Mouse (Mus musculus) embryonic facial prominence, embryonic 14.5 days (tissue): ENCODE data around the gene Pnma3. TPM values are rescaled to one million over a fixed set of nuclear protein-coding genes. Genes with fewer than 3 reads are reported as not detected.

Experiments used
- ATAC-seq: fragments of 200-750 bp; cut with Nextera tagmentation; 2 replicates; pipeline ENCODE4 v1.8.0; 2017; ENCODE audit warnings: low read depth, moderate number of reproducible peaks, moderate TSS enrichment
- DNase-seq: peaks from one replicate; pipeline ENCODE4 v3.0.0-alpha.2; 2015; ENCODE audit warnings: low spot score
- H3K27ac ChIP-seq: fragments of 300-500 bp; sonication (generic); replicated peaks from 2 replicates; pipeline ENCODE4 v1.5.1; 2014; ENCODE audit warnings: low read depth, mild to moderate bottlenecking, low read length, moderate library complexity
- H3K27me3 ChIP-seq: fragments of 300-500 bp; sonication (generic); replicated peaks from 2 replicates; pipeline ENCODE4 v1.6.1; 2014; ENCODE audit warnings: low read length; ENCODE audit not compliant: control insufficient read depth, insufficient read depth
- H3K36me3 ChIP-seq: fragments of 300-500 bp; sonication (generic); 2 replicates; pipeline ENCODE4 v1.6.1; 2014; ENCODE audit warnings: low read length, mixed read lengths; ENCODE audit not compliant: control insufficient read depth, insufficient read depth
- H3K4me1 ChIP-seq: fragments of 300-500 bp; sonication (generic); 2 replicates; pipeline ENCODE4 v1.6.1; 2014; ENCODE audit warnings: antibody characterized with exemption, low read length; ENCODE audit not compliant: control insufficient read depth, insufficient read depth
- H3K4me2 ChIP-seq: fragments of 300-500 bp; sonication (generic); 2 replicates; pipeline ENCODE4 v1.6.1; 2014; ENCODE audit warnings: low read depth, mild to moderate bottlenecking, low read length, moderate library complexity, mixed read lengths
- H3K4me3 ChIP-seq: fragments of 300-500 bp; sonication (generic); 2 replicates; pipeline ENCODE4 v1.5.1; 2014; ENCODE audit warnings: low read depth, mild to moderate bottlenecking, low read length
- H3K9ac ChIP-seq: fragments of 300-500 bp; sonication (generic); 2 replicates; pipeline ENCODE4 v1.6.1; 2014; ENCODE audit warnings: low read depth, mild to moderate bottlenecking, low read length, moderate library complexity, mixed read lengths
- H3K9me3 ChIP-seq: fragments of 300-500 bp; sonication (generic); 2 replicates; pipeline ENCODE4 v1.6.1; 2016; ENCODE audit warnings: low read length; ENCODE audit not compliant: control insufficient read depth
- WGBS: fragments of 180-500 bp; shearing (Covaris S2); extraction: QIAGEN DNeasy Blood & Tissue Kit; methylation state at CpG from one replicate; pipeline ENCODE4 v1.1.7; 2014; 5-methylcytosine and 5-hydroxymethylcytosine counted together
- polyA plus RNA-seq: library from polyadenylated mRNA; unstranded; fragments of >200 nt; fragmentation: Nextera tagmentation; extraction: Ambion mirVana; gene quantifications from 2 replicates; pipeline ENCODE4 v1.2.1, GENCODE M21; 2014

The Pnma3 gene
- polyA plus RNA-seq, result 0.11 and 0.12 TPM in 2 replicates

DNA sequence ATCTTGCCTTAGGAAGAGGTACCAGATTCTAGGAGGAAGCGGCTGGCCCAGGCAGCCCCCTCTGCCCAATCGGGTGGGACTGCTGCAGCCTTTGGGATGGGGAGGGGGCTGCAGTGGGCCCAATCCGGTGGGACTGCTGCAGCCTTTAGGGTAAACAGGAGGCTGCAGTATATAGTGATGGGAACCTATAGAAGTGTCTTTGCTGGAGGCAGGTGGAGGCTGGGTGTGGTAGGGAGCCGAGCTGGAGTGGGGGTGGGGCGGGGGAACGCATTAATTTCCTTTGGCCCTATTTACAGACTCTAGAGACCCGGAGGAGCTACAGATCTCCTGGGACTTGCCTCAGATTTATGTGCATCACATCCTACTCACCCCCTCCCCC is at the start of gene Pnma3:
Gene Pnma3, plus strand, starts transcription at position 373 of the 379 bp plus-strand sequence.
- 24% methylated on average over 6 of the region's 7 CpGs for WGBS
- ATAC-seq, result 0 out of 2 replicates have a peak, but pooled peaks have one; percentile 30

GRCm38 (mm10) chrX:73037003-73037402 is 27.6 kb upstream of the Pnma3 start, which contains the start of gene Pnma5:
Gene Pnma5 (minus strand): TSS chrX:73037103.
- Histone ChIP-seq H3K4me3 (no peak within 1 kb of the TSS), H3K9me3 (no peaks in the 10 kb centered on the region), H3K27ac (no peak within 1 kb of the TSS), H3K4me2 (no peak within 1 kb of the TSS), H3K9ac (no peak within 1 kb of the TSS), H3K36me3 (no peaks in the 10 kb centered on the region), H3K4me1 (no peaks in the 10 kb centered on the region), H3K27me3 (no peaks in the 10 kb centered on the region)
- DNase-seq (no peak), ATAC-seq (no peak)
- WGBS, result 86% methylated on average over 1 of the region's 1 CpGs

More for the DNA sequence above, at the start of gene Pnma3:
- peak within 1 kb of the TSS; percentile 51 for H3K4me2 ChIP-seq
- peak within 1 kb of the TSS; percentile 45; the same call in 1 of the 2 replicates for H3K9ac ChIP-seq
- H3K36me3 ChIP-seq, result no peaks in the 10 kb centered on the region
- no peak within 1 kb of the TSS for H3K27ac ChIP-seq
- no peaks in the 10 kb centered on the region for H3K4me1 ChIP-seq
- H3K4me3 ChIP-seq, result peak within 1 kb of the TSS; percentile 21
- no peaks in the 10 kb centered on the region for H3K9me3 ChIP-seq
- H3K27me3 ChIP-seq, result no peaks in the 10 kb centered on the region
- DNase-seq, result no peak

DNA sequence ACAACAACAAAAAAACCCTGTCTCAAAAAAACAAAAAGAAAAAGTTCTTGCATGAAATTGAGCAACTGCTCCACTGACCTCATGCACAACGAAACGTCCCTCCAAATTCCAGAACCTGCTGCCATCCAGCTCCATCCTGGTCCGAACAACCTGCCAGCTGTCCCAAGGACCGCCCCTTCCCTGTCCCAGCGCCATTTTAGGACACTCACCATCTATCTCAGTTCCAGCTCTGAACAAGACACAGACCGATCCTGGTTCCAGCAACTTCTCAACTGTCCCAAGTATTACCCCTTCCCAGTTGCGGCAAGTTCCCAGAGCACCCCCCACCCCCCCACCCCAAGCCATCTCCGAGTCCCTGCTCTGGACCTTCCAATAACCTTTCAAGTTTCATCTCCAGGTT is 25.8 kb upstream of the Pnma3 start:
- no peak overlapping the region for H3K4me2 ChIP-seq
- no peak overlapping the region for H3K9ac ChIP-seq
- no peaks in the 10 kb centered on the region for H3K27me3 ChIP-seq
- ATAC-seq, result no peak
- H3K27ac ChIP-seq, result no peak overlapping the region
- H3K36me3 ChIP-seq, result no peaks in the 10 kb centered on the region
- no peaks in the 10 kb centered on the region for H3K4me1 ChIP-seq
- DNase-seq, result no peak
- H3K4me3 ChIP-seq, result no peak overlapping the region
- H3K9me3 ChIP-seq, result no peaks in the 10 kb centered on the region
- WGBS, result 82% methylated on average over 8 of the region's 8 CpGs

- no peak overlapping the region for H3K4me2 ChIP-seq
- no peaks in the 10 kb centered on the region for H3K36me3 ChIP-seq
- no peaks in the 10 kb centered on the region for H3K9me3 ChIP-seq
- DNase-seq (no peak), ATAC-seq (no peak)
- no peak overlapping the region for H3K9ac ChIP-seq
- no peaks in the 10 kb centered on the region for H3K4me1 ChIP-seq
- WGBS, result 87% methylated on average over 11 of the region's 12 CpGs
- H3K27me3 ChIP-seq, result no peaks in the 10 kb centered on the region
- no peak overlapping the region for H3K27ac ChIP-seq
- no peak overlapping the region for H3K4me3 ChIP-seq
Measured at GRCm38 (mm10) chrX:73039666-73040065, 24.9 kb upstream of the Pnma3 start.

- Histone ChIP-seq H3K9ac (0 out of 2 replicates have a peak overlapping the region, but pooled peaks have one; percentile 17), H3K36me3 (no peaks in the 10 kb centered on the region), H3K4me3 (peak overlapping the region; percentile 14), H3K9me3 (no peaks in the 10 kb centered on the region), H3K27me3 (no peaks in the 10 kb centered on the region), H3K27ac (no peak overlapping the region), H3K4me2 (peak overlapping the region; percentile 37), H3K4me1 (no peaks in the 10 kb centered on the region)
- ATAC-seq (peak; percentile 97), DNase-seq (peak; percentile 95)
- WGBS, result 12% methylated on average over 13 of the region's 14 CpGs
Measured at GRCm38 (mm10) chrX:73053860-73054563, 10.6 kb upstream of the Pnma3 start.

DNA sequence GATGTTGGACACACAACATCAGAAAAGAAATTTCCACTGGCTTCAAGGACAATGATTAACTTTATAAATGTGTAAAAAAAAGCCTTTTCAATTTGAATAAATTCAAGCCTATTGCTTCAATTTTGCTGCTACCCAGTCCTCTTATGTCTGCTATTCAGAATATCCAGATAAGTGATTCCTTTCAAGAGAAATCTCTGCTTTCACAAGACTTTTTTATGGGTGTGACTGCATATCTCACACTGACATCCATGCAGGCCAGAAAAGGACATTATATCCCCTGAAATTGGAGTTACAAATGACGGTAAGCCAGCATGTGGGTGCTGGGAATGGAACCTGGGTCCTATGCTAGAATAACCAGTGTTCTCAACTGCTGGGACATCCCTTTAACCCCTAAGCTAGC is 3.1 kb upstream of the Pnma3 start:
- ATAC-seq (no peak), DNase-seq (no peak)
- H3K4me3 ChIP-seq, result no peak overlapping the region
- no peaks in the 10 kb centered on the region for H3K27me3 ChIP-seq
- H3K36me3 ChIP-seq, result no peaks in the 10 kb centered on the region
- H3K4me1 ChIP-seq, result no peaks in the 10 kb centered on the region
- H3K4me2 ChIP-seq, result no peak overlapping the region
- 92% methylated on average over 1 of the region's 1 CpGs for WGBS
- no peak overlapping the region for H3K9ac ChIP-seq
- H3K9me3 ChIP-seq, result no peaks in the 10 kb centered on the region
- H3K27ac ChIP-seq, result no peak overlapping the region

DNA sequence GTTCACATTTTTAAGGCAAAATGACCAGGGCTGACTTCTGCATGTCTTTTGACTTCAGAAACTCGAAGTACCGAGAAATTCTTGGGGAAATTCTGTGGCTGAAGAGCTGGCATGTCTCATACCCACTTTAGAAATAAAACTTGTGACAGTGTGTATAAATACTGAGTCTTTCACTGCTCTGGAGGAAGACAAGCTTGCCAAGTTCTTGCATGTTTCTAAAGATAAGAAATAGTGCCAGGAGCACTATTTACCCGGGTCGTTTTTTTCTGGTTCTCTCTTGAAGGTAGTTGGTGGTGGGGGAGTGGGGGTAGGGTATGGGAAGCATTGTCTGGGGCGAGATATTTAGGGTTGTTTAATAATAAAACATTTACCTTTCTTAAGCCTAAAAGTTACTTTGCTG is 2.3 kb upstream of the Pnma3 start:
- 57% methylated on average over 5 of the region's 5 CpGs for WGBS
- H3K4me2 ChIP-seq, result no peak overlapping the region
- DNase-seq (peak; percentile 1), ATAC-seq (no peak)
- H3K27ac ChIP-seq, result no peak overlapping the region
- H3K9me3 ChIP-seq, result no peaks in the 10 kb centered on the region
- no peak overlapping the region for H3K4me3 ChIP-seq
- H3K27me3 ChIP-seq, result no peaks in the 10 kb centered on the region
- H3K9ac ChIP-seq, result no peak overlapping the region
- no peaks in the 10 kb centered on the region for H3K36me3 ChIP-seq
- no peaks in the 10 kb centered on the region for H3K4me1 ChIP-seq

DNA sequence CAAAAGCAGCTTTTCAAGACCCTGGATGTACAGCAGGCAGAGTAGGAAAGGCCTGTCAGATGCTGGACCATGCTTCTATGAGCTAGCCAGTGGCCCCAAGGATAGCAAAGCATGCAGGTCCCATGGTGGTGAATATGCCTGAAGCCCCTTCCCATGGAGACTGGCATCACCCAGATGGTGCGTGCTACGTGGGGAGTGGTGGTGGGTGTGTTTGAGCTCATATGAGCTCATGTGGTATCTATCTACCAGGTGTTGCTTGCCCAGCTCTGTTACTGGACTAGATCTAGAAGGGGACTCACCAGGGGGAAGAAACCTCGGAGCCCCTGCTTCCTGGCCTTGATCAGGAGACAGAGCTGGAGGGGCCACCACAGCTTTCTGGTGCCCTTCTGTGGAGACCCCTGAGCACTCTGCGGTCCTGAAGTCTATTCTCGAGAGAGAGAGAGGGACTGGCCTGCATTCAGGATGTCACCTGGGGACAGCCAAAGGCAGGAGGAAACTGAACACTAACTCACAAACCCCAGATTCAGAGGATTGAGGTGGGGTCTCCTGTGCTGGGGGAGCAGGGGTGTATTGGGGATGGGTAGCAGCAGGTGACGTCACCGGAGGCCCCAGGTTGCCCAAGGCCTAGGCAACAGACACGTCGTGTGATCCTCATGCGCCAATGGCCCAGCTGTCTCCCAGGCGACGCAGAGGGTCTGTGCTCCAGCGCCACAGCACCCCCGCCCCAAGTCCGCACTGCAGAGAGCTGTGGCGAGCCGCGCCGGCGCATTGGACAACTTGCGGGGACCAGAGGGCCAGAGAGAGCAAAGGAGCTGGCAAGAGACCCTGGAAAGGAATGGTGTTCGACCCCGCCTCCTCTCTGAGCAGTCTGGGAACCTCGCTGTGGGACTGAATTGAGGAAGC is 824 bp upstream of the Pnma3 start:
- no peaks in the 10 kb centered on the region for H3K27me3 ChIP-seq
- H3K27ac ChIP-seq, result no peak overlapping the region
- peak overlapping the region; percentile 45; the same call in 1 of the 2 replicates for H3K9ac ChIP-seq
- no peaks in the 10 kb centered on the region for H3K36me3 ChIP-seq
- DNase-seq (peak; percentile 7), ATAC-seq (0 out of 2 replicates have a peak, but pooled peaks have one; percentile 68)
- peak overlapping the region; percentile 51 for H3K4me2 ChIP-seq
- H3K4me3 ChIP-seq, result peak overlapping the region; percentile 21
- no peaks in the 10 kb centered on the region for H3K4me1 ChIP-seq
- H3K9me3 ChIP-seq, result no peaks in the 10 kb centered on the region
- 45% methylated on average over 20 of the region's 24 CpGs for WGBS
